Mouse (Mus musculus): ENCODE measurements at regions not wholly inside any gene's neighbourhood (a gene's known extent, or its start where the extent isn't known, plus 50 kb on each side); places are given as distances from the start of the nearest gene placed in this dataset.
A peak's percentile ranks its signal among the peaks of the same experiment; 100 is the strongest.

GRCm38 (mm10) chr12:46138646-46139045, 680.1 kb downstream of the Nova1 start:
- no peak for DNase-seq (ENCODE audit: low read depth, low spot score)

DNA sequence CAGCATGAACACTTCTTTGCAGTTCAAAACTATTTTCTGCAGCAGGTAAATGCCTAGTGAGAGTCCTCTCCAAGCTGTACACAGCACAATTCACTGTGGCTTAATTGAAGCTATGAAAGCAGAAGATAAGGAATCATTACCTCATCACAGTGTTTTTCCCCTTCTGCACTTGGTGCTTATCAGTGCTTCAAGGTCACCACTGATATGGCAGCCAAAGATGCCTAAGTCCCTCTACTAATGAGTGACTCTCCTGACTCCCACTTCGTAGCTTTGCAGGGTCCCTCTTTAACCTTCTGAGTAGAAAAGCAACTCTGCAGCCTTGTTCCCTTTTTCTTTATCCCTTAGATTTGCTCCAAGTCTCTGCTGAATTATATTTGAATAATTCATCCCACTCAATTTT, 692.9 kb downstream of the Nova1 start:
- DNase-seq (ENCODE audit: low read depth, low spot score), result no peak

GRCm38 (mm10) chr12:46111352-46111751, 707.4 kb downstream of the Nova1 start:
- no peak for DNase-seq (ENCODE audit: low read depth, low spot score)

GRCm38 (mm10) chr12:46083356-46083755, 735.4 kb downstream of the Nova1 start:
- no peak for DNase-seq (ENCODE audit: low read depth, low spot score)

DNA sequence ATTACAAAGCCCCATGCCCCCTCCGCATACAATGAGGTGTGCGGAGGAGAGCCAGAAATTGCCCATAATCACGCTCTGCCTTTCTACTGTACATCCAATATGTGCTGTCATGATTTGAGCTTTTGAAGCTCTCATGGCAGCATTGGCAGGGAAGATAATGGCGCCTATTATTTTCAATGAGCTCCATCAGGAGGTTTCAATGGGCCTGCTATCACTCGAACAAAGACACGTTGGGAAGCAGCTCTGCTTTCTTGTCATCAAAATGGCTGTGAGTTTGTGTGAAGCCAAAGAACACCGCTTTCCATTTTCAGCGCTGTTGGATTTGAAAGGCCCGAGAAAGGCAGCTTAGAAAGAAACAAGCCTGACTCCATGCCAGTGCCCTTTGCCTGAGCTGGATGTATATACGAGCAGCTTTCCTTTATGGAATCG, 742.9 kb downstream of the Nova1 start:
- no peak for DNase-seq (ENCODE audit: low read depth, low spot score)

GRCm38 (mm10) chr12:46075355-46075754, 743.4 kb downstream of the Nova1 start:
- no peak for DNase-seq (ENCODE audit: low read depth, low spot score)

GRCm38 (mm10) chr12:46066896-46067295, 751.8 kb downstream of the Nova1 start:
- DNase-seq (ENCODE audit: low read depth, low spot score), result no peak

GRCm38 (mm10) chr12:46040626-46041025, 778.1 kb downstream of the Nova1 start:
- DNase-seq (ENCODE audit: low read depth, low spot score), result no peak

DNA sequence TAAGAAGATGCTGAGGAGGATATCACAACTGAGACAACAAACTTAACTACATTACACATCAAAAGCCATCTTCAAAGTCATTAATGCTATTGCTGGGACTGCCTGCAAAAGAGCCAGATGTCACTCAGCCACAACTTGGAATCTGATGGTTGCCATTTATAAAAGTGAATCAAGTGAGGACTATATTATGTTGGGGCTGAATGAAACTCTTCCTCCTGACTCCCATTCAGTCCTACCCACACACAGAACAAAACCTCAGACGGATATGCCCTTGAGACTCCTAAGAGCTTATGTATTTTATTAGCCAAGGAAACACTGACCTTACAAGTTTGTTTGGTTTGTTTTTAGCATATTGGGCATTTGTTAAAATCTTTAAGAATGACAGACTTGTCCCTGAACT, 778.5 kb downstream of the Nova1 start:
- no peak for DNase-seq (ENCODE audit: low read depth, low spot score)

DNA sequence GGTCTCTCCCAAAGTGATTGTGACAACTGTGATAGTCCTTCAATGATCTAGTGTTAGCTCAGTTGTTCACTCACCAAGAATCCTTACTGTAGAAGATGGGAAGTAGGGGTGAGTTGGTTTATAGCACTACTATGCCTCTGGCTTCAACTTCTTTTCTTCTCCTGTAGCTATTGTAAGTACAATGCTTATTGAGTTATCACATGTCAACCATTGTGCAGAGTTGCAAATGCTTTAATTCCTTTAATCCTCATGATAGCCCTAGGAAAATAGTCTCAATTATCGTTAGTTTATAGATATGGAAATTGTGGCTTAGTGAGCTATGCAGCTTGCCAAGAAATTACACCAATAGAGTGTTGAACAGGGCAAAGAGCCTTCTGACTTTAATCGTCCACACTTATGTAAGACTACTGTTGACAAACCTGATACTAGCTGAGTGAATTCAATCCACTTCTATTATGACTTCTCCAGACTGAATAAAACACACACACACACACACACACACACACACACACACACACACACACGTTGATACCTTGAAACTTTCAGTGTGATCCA, 782.1 kb downstream of the Nova1 start:
- no peak for DNase-seq (ENCODE audit: low read depth, low spot score)

DNA sequence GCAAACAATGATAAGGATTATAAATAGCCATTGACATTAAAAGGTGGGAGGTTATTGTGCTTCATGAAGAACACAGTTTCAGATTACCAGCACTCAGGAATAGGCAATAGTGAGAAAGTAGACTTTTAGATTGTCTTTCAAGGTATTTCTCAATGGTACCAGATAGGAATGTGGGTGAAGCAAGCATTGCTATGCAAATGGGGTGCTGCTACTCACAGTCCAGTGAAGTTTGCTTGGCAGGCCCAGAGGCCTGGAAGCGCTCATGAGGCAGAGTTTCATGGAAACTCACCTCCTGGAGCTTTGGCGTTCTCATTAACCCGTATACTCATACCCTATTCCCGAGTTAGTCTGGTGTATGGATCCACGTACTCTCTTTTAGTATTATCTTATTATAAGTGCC, 793.5 kb downstream of the Nova1 start:
- peak; percentile 52 for DNase-seq (ENCODE audit: low read depth, low spot score)

DNA sequence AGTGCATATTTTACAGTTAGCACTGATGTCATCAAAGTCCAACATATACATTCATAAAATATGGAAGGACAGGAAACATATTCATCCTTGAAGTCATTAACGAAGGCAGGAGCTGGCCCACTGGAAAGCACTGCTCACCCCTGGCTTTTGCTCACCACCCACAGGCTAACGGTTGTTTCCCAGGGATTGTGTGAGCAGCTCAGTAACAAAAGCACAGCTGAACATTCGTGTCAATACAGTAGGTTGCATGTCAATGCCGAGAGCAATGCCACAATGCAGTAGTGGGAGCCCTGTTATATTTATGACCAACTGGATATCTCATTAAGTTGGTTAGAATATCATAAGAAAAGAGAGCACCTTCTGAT, 797.2 kb downstream of the Nova1 start:
- no peak for DNase-seq (ENCODE audit: low read depth, low spot score)

- DNase-seq (ENCODE audit: low read depth, low spot score), result no peak
Observed at GRCm38 (mm10) chr12:46020835-46021545, 797.7 kb downstream of the Nova1 start.

GRCm38 (mm10) chr12:45977691-45978414, 840.9 kb downstream of the Nova1 start:
- no peak for DNase-seq (ENCODE audit: low read depth, low spot score)

- DNase-seq (ENCODE audit: low read depth, low spot score), result no peak
Observed at GRCm38 (mm10) chr12:45975780-45976179, 842.9 kb downstream of the Nova1 start.

GRCm38 (mm10) chr12:45970472-45970871, 848.3 kb downstream of the Nova1 start:
- DNase-seq (ENCODE audit: low read depth, low spot score), result no peak

GRCm38 (mm10) chr12:45969881-45970280, 848.8 kb downstream of the Nova1 start:
- no peak for DNase-seq (ENCODE audit: low read depth, low spot score)

- no peak for DNase-seq (ENCODE audit: low read depth, low spot score)
Observed at GRCm38 (mm10) chr12:45946918-45947317, 871.8 kb downstream of the Nova1 start.

GRCm38 (mm10) chr12:45944464-45944863, 870.0 kb upstream of the Stxbp6 start:
- DNase-seq (ENCODE audit: low read depth, low spot score), result no peak

GRCm38 (mm10) chr12:45942402-45942801, 867.9 kb upstream of the Stxbp6 start:
- no peak for DNase-seq (ENCODE audit: low read depth, low spot score)

DNA sequence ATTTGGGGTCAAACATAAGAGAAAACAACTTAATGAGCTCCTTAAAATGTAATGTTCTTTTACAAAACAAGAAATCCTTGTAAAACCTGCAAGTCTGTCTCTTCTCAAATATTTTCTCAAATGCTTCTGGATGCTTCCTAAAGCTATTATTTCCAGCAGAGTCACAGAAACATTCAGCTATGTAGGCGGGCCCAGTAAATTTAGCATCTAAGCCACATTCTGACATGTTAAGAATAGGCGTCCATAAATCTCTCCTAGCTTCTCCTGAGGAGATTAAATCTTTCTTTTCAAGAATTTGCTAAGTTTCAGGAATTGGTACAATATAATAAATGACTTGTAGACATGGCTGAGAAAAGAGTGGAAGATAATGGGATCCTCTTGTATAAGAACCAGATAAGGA, 858.9 kb upstream of the Stxbp6 start:
- DNase-seq (ENCODE audit: low read depth, low spot score), result no peak

- no peak for DNase-seq (ENCODE audit: low read depth, low spot score)
Observed at GRCm38 (mm10) chr12:45932251-45932650, 857.7 kb upstream of the Stxbp6 start.

GRCm38 (mm10) chr12:45929760-45930150, 855.2 kb upstream of the Stxbp6 start:
- peak; percentile 32 for DNase-seq (ENCODE audit: low read depth, low spot score)
